Mouse (Mus musculus) retina, embryonic 14.5 days (tissue): ENCODE data around the gene Epb41l1.
"Not testable (repeated sequence)": the region's sequence is repeated elsewhere in the genome, so short reads cannot be mapped to it uniquely, and the experiment has no call there.

Source experiments
- DNase-seq: peaks from one replicate; pipeline ENCODE4 v3.0.0-alpha.2; 2015; ENCODE audit warnings: low spot score

Epb41l1 gene

GRCm38 (mm10) chr2:156420694-156421380, at the start of gene Epb41l1:
Gene Epb41l1, plus strand, starts transcription at chr2:156420909.
- DNase-seq, result peak; percentile 61

DNA sequence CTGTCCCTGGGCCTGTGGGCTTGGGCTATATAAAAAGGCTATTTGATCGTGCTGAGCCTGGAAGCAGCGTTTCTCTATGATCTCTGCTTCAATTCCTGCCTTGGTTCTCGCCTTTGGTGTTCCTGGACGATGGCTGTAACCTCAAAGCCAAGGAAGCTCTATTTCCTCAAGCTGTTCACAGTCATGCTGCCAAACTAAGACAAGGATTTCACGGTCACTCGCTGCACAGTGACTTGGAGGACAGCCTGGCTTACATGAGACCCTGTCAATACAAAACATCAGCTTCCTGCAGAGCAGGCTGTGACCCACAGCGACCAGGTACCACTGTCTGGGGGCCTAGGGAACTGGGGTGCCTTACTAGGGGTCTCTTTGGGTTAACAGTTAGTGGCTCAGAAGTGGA, 43.8 kb upstream of the Epb41l1 start:
- DNase-seq, result no peak

DNA sequence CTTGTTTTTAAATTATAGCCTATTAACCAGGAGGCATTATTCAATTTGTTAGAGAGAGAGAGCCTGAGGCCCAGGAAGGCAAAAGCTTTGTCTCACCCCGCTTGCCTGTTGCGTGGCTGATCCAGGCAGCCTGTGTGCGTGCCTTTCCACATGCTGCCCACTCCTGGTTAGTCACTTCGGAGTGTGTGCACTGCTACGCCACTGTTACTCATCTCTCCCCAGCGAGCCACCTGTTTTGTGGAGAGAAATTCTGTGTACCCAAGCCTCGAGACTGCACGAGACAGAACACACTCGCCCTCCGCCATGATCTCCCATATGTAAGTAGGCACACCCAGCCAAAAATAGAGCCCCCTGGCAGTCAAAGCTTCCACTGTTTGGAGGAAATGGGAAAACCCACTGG, 40.8 kb upstream of the Epb41l1 start:
- DNase-seq, result no peak

DNA sequence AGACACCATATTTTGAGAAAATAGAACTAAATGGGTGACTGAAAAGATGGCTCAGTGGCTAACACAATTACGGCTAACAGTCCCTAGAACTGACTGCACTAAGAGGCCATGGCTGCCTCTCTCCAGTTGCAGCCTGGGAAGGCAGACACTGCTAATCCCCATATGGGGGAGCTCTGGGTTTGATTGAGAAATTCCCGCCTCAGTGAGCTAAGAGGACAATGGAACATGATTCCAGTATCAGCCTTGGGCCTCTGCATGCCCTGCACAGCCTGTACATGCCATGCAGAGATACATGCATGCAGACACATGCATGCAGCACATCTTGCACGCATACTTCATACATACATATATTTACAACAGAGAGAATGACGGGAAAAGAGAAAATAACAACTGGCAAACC, 39.4 kb upstream of the Epb41l1 start:
- DNase-seq, result peak; percentile 51

- DNase-seq, result peak; percentile 80
Observed at GRCm38 (mm10) chr2:156392461-156393154, 28.1 kb upstream of the Epb41l1 start.

DNA sequence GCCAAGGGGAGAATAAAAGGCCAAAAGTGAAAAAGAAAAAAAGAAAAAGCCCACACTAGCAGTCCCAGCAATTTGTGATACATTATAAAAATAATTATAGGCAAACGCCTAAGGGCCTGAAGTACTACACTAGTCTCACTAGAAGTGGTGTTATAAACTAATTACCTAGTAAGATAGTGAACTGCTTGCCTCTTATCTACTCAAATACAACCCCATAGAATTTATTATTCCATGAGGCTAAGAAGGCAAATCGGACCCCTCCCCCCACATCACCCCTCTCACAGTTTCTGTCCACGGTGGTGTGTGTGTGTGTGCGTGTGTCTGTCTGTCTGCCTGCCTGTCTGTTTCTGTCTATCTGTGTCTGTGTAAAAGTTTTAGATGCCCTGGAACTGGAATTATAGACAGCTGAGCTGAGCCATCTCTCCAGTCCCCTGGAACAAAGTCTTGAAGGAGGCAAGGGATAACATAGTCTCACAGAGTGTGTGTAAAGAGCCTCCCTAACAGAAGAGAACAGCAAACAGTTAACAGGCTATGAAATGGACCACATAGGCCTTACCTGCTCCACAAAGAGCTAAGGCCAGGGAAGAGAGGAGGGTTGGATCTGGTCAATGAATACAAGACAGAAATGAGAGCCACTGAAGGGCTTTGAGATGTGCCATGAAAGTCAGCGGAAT, 27.4 kb upstream of the Epb41l1 start:
- DNase-seq, result no peak

- DNase-seq, result no peak
Observed at GRCm38 (mm10) chr2:156394282-156394681, 26.4 kb upstream of the Epb41l1 start.

GRCm38 (mm10) chr2:156396096-156396495, 24.6 kb upstream of the Epb41l1 start:
- no peak for DNase-seq

DNA sequence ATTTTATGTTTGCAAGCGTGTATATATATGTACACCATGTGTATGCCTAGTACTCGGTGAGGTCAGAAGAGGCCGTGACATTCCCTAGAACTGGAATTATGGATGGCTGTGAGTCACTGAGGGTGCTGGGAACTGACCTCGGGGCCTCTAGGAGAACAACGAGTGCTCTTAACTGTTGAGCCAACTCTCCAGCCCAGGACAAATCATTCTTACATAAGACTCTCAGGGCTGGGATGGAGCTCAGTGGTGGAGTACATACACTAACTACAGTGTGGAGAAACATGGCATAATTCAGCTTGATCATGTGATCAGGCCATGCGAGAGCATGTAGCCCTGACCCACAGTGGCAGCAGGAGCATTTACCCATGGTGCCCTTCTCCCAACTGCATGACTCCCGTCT, 22.7 kb upstream of the Epb41l1 start:
- no peak for DNase-seq

DNA sequence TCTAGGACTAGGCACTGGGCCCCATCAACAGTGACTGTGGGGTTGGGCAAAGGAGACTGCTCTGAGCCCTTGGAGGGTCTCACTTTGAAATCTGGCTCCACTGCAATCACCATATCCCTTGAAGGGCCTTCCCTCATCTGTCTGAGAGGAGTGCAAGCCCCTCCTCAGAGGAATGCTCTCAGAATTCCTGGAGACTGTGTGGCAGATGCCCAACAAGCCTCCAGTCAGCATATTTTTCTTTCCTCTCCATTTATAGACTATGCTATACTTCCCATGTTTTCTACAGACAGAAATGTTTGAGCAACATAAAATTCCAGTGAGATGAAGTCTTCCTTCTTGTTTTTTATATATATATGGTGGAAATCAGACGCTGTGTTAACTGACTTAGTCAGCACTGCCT, 21.2 kb upstream of the Epb41l1 start:
- DNase-seq, result no peak

DNA sequence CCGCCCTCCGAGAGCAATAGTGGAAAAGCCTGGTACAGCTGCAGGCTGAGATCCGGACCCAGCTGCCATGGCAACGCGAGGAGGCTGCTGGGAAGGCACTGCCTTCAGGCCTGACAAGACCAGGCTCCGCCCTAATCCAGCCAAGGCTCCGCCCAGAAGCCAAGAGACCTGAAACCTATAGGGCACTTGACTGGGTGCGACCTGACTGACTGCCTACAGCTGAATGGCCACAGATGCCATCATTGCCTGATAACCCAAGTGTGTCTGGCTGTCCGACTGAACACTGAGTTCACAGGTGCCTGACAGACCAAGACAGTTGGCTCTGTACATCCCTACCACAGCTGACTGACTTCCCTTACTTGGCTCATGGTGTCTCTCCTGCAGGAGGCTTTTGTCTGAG, 19.4 kb upstream of the Epb41l1 start:
- peak; percentile 90 for DNase-seq

DNA sequence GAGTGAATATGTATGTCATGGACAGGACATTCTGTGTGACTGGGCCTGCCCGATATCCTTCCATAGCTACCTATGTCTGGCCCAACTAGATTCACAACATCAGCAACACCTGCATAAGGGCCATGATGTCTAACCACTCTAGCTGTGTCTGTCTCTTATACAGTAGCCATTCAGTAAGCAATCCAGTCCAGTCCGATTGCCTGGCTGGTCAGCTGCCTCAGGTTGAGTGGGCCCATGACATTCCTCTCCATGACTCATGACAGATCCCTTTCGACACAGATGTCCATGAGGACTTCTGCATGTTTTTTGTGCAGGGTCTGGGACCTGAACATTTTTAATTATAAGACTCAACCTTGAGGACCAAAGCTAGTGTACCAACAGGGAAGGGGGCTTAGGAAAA, 18.7 kb upstream of the Epb41l1 start:
- DNase-seq, result no peak

- no peak for DNase-seq
Observed at GRCm38 (mm10) chr2:156406987-156407386, 13.7 kb upstream of the Epb41l1 start.

- no peak for DNase-seq
Observed at GRCm38 (mm10) chr2:156408168-156408567, 12.5 kb upstream of the Epb41l1 start.

DNA sequence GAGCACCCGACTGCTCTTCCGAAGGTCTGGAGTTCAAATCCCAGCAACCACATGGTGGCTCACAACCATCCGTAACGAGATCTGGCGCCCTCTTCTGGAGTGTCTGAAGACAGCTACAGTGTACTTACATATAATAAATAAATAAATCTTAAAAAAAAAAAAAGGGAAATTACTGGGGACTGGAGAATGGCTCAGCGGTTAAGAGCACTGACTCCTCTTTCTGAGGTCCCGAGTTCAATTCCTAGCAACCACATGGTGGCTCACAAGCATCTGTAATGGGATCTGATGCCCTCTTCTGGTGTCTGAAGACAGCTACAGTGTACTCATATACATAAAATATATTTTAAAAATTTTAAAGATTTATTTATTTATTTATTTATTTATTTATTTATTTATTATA, 9.4 kb upstream of the Epb41l1 start:
- DNase-seq, result not testable (repeated sequence)

DNA sequence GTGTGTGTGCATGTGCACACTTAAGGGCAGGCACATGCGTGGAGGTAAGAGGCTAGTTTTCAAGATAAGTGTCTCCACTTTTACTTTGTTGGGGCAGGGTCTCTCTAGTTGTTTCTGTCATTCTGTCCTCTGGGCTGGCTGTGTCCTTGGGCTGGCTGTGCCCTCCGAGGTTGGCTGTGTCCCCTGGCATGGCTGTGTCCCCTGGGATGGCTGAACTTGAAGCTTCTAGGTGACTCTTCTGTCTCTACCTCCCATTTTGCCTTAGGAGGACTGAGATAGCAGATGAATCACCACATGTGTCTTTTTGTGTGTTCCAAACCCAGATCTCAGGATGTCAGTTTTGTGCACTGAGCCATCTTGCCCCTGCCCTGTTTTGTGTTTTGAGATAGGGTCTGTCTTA, 5.7 kb upstream of the Epb41l1 start:
- no peak for DNase-seq

- DNase-seq, result no peak
Observed at GRCm38 (mm10) chr2:156415674-156416073, 5.0 kb upstream of the Epb41l1 start.

- DNase-seq, result no peak
Observed at GRCm38 (mm10) chr2:156417194-156417593, 3.5 kb upstream of the Epb41l1 start.

GRCm38 (mm10) chr2:156418467-156418866, 2.2 kb upstream of the Epb41l1 start:
- DNase-seq, result no peak

DNA sequence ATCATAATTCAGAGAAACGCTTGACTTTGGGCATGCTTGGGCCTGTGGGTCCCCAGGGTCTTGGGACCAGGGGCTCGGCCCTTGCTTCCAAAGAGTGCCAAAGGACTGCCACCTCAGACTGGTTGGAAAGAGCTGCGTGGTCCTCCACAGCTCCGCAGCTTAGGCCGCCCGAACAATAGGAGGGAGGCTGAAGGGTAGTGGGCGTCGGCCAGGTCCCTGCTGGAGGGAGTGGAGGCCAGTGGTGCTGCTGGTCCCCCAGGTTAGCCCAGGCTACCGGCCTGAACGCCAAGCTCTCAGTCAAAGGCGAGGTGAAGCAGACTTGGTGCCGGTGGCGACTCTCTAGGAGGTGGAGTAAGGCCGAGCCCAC, 399 bp upstream of the Epb41l1 start:
- no peak for DNase-seq

DNA sequence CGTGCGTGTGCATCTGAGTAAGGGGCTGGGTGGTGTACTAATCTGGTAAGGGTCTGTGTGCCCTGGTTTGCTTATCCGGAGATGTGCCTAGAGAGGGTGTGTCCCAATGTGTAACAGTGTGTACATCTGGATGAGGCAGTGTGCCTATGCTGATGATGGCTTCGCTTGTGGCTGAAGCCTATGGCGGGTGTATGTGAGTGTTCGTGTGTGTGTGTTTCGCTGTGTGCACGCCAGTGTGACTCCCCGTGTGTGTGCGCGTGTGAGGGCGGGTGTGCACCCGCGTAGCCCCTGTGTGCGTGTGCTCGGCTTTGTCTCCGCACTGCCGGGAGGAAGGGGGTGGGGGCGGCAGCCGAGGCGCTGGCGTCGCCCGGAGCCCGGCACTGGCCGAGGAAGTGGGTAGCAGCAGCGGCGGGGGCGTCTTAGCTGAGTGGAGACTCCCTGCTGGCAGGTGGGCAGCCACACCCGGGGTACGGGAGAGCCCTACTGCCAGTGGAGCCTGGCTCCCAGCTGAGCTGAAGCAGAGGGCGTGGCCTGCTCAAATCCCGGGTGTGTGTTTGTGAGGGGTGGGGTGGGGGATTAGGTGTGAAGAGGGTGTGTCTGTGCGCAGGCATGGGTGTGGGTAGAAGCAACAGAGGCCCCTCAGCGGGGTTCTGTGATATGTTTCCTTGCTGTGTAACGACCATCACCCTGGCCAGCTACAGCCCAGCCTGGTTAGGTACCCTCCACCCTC, 837 bp downstream of the Epb41l1 start:
- peak; percentile 52 for DNase-seq

DNA sequence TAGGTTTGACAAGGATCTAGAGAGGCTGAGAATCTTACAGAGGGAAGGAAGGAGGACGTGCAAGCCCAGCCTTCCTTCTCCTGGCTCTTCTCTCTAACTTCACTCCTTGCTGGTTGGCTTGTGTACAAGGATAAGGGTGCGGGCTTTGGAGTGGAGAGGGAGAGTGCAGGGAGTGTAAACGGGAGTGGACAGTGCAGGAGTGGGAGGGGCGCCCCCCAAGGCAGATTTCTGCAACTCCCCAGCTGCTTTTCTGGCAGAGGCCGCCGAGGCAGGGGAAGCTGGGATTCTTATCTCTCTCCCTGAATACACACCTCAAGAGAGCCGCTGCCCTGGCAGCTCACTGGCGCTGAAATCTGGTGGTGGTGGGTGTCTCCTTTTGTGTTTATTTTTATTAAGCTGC, 1.9 kb downstream of the Epb41l1 start:
- DNase-seq, result no peak

GRCm38 (mm10) chr2:156423672-156424071, 3.0 kb downstream of the Epb41l1 start:
- no peak for DNase-seq
